Mouse (Mus musculus): ENCODE data around the gene Rhoh.

DNA sequence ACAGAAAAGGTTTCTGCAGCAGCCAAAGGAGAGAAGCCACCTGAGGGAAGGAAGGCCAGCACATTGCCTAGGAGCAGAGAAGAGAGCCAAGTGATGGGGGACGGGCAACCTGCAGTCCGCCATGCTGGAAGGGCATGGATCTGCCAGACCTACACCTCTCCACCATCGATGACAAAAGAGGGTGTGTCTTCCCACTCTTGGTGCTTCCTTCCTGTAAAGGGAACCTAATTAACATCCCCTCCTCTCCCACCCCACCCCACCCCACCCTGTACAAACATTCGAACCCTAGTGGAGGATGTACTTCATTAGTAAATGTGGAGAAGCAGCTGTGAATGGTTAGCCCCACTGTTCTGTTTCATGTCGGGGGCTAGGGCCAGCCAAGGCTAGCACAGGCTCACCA lies 51.2 kb downstream of the Rhoh start:
- TF ChIP-seq POLR2A (IDR thresholded peaks at IDR 0.05; ENCODE audit: low read depth, low read length) (no peak), CTCF (conservative IDR thresholded peaks at IDR 0.05; ENCODE audit: insufficient read depth, insufficient read length, low read depth, low read length) (no peak)
